Mouse (Mus musculus): Measurements from ENCODE around the gene Fchsd2.

DNA sequence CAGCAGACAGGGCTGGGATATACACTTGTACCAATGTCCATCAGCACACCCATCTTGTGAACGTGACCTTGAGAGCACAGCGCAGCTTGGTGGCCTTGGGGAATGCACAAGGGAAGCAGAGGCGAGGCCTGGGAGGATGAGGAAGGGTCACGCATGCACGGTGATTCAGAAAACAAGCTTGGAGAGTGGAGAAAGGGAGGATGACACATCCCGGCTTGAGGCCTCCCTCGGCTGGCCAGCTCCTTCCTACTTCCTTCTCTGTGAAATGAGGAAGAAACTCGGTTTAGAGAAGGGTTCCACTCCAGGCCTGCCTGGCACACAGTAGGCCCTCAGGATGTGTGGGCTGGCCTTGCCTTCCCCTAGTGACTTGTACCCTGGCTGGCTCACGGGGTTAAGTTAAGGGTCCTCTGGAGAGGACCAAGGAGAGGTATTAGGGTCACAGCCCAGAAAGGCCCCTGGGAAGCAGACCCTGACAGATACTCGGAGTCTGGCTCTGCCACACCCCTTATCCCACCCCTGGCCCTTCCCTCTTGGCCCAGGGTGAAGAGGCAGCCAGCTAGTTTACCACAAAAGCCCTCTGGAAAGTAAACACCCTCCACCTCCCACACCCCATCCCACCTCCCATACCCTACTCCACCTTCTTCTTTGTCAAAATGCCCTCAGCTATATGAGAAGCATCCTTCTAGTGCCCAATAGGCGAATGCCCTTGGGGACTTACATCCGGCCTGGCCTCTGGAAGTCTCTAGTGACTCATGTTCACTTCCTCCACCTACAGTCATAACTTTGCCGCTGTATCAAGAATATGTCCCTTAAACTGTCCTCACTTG is 41.7 kb upstream of the Fchsd2 start:
- TF ChIP-seq GATA1 (IDR thresholded peaks at IDR 0.05; ENCODE audit: borderline replicate concordance, low read length) (no peak), FLI1 (IDR thresholded peaks at IDR 0.05; ENCODE audit: low read length) (no peak)
